Mouse (Mus musculus) neural tube, embryonic 11.5 days (tissue): ENCODE results near the gene Gm49510. TPM values are rescaled to one million over a fixed set of nuclear protein-coding genes. Genes with fewer than 3 reads are reported as not detected.
A peak's percentile ranks its signal among the peaks of the same experiment; 100 is the strongest.
"Not testable (repeated sequence)": the region's sequence is repeated elsewhere in the genome, so short reads cannot be mapped to it uniquely, and the experiment has no call there.

Source experiments
- ATAC-seq: fragments of 200-750 bp; cut with Nextera tagmentation; 2 replicates; pipeline ENCODE4 v1.8.0; 2017; ENCODE audit warnings: moderate number of reproducible peaks, mild to moderate bottlenecking, moderate TSS enrichment, moderate library complexity; ENCODE audit not compliant: insufficient read depth, low FRiP score, low TSS enrichment
- DNase-seq: peaks from one replicate; pipeline ENCODE4 v3.0.0-alpha.2; 2015; ENCODE audit warnings: low spot score
- H3K27ac ChIP-seq: fragments of 300-500 bp; sonication (generic); 2 replicates; pipeline ENCODE4 v1.5.1; 2014; ENCODE audit warnings: low read depth, mild to moderate bottlenecking, low read length
- H3K27me3 ChIP-seq: fragments of 300-500 bp; sonication (generic); 2 replicates; pipeline ENCODE4 v1.6.1; 2014; ENCODE audit warnings: mild to moderate bottlenecking, low read length, mixed read lengths; ENCODE audit not compliant: control insufficient read depth, insufficient read depth
- H3K36me3 ChIP-seq: fragments of 300-500 bp; sonication (generic); 2 replicates; pipeline ENCODE4 v1.6.1; 2014; ENCODE audit warnings: mild to moderate bottlenecking, low read length, moderate library complexity, mixed read lengths; ENCODE audit not compliant: control insufficient read depth, insufficient read depth
- H3K4me1 ChIP-seq: fragments of 300-500 bp; sonication (generic); 2 replicates; pipeline ENCODE4 v1.6.1; 2014; ENCODE audit warnings: low read length, mixed read lengths; ENCODE audit not compliant: control insufficient read depth, insufficient read depth
- H3K4me2 ChIP-seq: fragments of 300-500 bp; sonication (generic); 2 replicates; pipeline ENCODE4 v1.6.1; 2014; ENCODE audit warnings: low read depth, mild to moderate bottlenecking, moderate library complexity
- H3K4me3 ChIP-seq: fragments of 300-500 bp; sonication (generic); 2 replicates; pipeline ENCODE4 v1.5.1; 2014; ENCODE audit warnings: low read depth, low read length
- H3K9ac ChIP-seq: fragments of 300-500 bp; sonication (generic); 2 replicates; pipeline ENCODE4 v1.6.1; 2014; ENCODE audit warnings: mild to moderate bottlenecking, low read length
- H3K9me3 ChIP-seq: fragments of 300-500 bp; sonication (generic); 2 replicates; pipeline ENCODE4 v1.6.1; 2016; ENCODE audit warnings: low read length; ENCODE audit not compliant: control insufficient read depth
- WGBS: fragments of 180-500 bp; shearing (Covaris S2); extraction: QIAGEN DNeasy Blood & Tissue Kit; methylation state at CpG from one replicate; pipeline ENCODE4 v1.1.7; 2014; 5-methylcytosine and 5-hydroxymethylcytosine counted together
- polyA plus RNA-seq: library from polyadenylated mRNA; unstranded; fragments of >200 nt; fragmentation: Nextera tagmentation; extraction: Ambion mirVana; gene quantifications from 2 replicates; pipeline ENCODE4 v1.2.1, GENCODE M21; 2014

Gene Gm49510
- polyA plus RNA-seq, 1 experiment from 2014 or later = 0.27 TPM

DNA sequence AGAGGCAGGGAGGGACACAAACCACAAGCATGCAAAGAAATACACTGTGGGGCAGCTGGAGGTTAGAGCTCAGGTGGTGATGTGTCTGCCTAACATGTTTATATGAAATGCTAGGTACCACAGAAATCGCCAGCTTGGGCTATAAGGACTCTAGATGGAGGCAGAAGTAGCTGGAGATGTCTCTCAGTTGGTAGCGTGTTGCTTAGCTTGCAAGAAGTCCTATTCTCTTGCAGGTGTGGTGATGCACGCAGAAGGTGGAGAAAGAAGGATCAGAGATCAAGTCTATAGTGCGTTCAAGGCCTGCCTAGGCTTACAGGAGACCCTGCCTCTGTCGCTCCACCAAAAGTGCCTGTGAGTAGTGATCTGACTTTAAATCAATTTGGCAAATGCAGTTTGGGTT lies 23.9 kb upstream of the Gm49510 start:
- 0 out of 2 replicates have a peak overlapping the region, but pooled peaks have one; percentile 98 for H3K27ac ChIP-seq
- ATAC-seq = no peak
- no peaks in the 10 kb centered on the region for H3K9me3 ChIP-seq
- WGBS = 73% methylated on average over 5 of the region's 5 CpGs
- H3K4me3 ChIP-seq = no peak overlapping the region
- H3K4me2 ChIP-seq = peak overlapping the region; percentile 88
- H3K9ac ChIP-seq = peak overlapping the region; percentile 88
- DNase-seq = no peak
- H3K4me1 ChIP-seq = peaks cover 6% of the 10 kb centered on the region; the same call in 1 of the 2 replicates
- H3K27me3 ChIP-seq = no peaks in the 10 kb centered on the region
- no peaks in the 10 kb centered on the region for H3K36me3 ChIP-seq

DNA sequence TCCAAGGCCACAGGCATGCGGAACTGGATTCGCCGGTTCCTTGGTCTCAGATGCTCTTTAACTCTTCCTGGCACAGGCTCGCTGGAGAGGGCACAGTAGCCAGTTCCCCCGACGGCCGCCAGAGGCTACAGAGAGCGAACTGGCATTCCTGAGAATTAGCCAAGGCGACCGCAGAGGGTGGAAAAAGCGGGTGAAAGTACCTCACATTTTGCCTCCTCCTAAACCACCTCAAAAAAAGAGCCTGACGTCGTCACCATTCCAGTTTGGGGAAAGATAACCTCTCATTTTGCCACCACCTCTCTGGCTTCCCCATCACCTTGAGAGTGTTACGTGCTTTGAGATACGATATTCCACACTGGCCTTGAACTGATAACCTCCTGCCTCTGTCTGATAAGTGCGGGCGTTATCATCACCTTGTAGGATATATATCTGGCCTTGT lies 23.2 kb upstream of the Gm49510 start:
- DNase-seq = peak; percentile 86
- 0 out of 2 replicates have a peak, but pooled peaks have one; percentile 18 for ATAC-seq
- H3K4me3 ChIP-seq = peak overlapping the region; percentile 74
- no peaks in the 10 kb centered on the region for H3K27me3 ChIP-seq
- H3K9ac ChIP-seq = peak overlapping the region; percentile 88
- no peaks in the 10 kb centered on the region for H3K9me3 ChIP-seq
- H3K27ac ChIP-seq = peak overlapping the region; percentile 98
- WGBS = 5% methylated on average over 17 of the region's 17 CpGs
- peaks cover 6% of the 10 kb centered on the region; the same call in 1 of the 2 replicates for H3K4me1 ChIP-seq
- peak overlapping the region; percentile 88 for H3K4me2 ChIP-seq
- no peaks in the 10 kb centered on the region for H3K36me3 ChIP-seq

DNA sequence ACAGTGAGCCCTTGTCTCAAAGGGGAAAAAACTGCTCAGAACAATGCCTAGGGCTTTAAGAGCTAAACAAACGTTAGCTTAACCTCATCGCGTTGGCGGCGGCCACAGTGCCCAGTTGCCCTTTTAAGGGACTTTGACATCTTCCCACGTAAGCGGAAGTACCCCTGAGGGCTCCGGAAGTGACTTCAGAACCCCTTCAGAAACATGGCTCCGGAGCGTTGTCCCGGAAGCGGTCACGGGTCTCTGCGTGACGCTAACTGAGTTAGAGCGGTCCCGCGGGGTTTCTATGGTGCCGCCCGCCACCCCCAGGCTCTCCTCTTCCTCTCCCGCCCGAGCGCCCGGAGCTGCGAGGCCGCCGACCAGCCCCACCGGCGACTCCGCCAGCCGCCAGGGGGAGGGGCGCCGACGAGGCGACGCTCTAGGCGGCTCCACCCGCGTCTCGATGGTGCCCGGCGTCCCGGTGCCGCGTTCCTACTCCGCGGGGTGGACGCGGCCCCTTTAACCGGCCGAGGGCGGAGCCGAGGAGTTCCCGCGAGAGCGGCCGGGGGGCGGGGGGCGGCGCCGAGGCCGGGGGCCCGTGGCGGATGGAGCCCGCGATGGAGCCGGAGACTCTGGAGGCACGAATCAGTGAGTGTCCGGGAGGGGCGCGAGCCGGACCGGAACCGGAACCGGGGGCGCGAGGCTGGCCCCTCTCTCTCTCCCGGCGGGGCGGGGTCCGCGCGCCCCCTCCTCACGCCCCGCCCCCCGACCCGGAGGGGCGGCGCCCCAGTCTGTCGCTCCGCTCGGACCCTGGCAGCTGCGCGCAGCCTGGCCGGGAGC lies 22.3 kb upstream of the Gm49510 start, which contains the start of gene Gga1:
TSS of gene Gga1 (plus strand) at position 200 of the 819 bp plus-strand sequence.
- Histone ChIP-seq H3K9ac (peak within 1 kb of the TSS; percentile 88), H3K4me3 (peak within 1 kb of the TSS; percentile 74), H3K4me1 (peaks cover 6% of the 10 kb centered on the region; the same call in 1 of the 2 replicates), H3K36me3 (no peaks in the 10 kb centered on the region), H3K27ac (peak within 1 kb of the TSS; percentile 98), H3K9me3 (no peaks in the 10 kb centered on the region), H3K27me3 (no peaks in the 10 kb centered on the region), H3K4me2 (peak within 1 kb of the TSS; percentile 88)
- under 1% methylated on average over 72 of the region's 95 CpGs for WGBS
- ATAC-seq (peak; percentile 89), DNase-seq (peak; percentile 95)

DNA sequence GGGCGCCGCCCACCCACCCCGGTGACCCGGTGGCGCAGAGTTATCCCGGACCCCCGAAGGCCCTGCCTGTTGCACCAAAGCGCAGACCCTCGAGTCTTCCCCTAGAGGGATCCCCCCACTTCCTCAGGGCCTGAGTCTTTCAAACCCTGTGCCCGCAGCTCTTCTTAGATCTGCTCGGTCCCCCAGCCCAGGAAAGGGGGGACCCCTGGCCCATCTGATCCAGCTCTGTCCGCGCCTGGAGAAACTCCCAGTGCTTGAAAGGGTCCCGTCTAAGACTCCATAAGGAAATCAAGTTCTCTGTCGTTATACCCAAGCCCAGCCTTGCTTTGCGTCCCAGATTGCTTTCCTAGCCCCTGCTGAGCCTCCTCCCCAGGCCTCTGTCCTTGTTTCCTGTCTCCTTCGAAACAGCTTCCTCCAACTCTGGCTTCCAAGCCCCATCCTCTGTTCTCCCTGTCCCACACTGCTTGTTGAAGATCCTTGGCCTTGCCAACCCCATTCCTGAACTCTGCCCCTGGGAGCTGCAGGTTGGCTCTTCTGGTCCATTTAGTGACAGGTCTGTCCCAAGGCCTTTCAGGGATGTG lies 21.6 kb upstream of the Gm49510 start:
- Histone ChIP-seq H3K4me2 (peak overlapping the region; percentile 88), H3K4me1 (peaks cover 6% of the 10 kb centered on the region; the same call in 1 of the 2 replicates), H3K27me3 (no peaks in the 10 kb centered on the region), H3K36me3 (no peaks in the 10 kb centered on the region), H3K9me3 (no peaks in the 10 kb centered on the region), H3K27ac (peak overlapping the region; percentile 98), H3K9ac (peak overlapping the region; percentile 88), H3K4me3 (peak overlapping the region; percentile 74)
- ATAC-seq (peak; percentile 31; the same call in 1 of the 2 replicates), DNase-seq (no peak)
- WGBS = under 1% methylated on average over 17 of the region's 17 CpGs

DNA sequence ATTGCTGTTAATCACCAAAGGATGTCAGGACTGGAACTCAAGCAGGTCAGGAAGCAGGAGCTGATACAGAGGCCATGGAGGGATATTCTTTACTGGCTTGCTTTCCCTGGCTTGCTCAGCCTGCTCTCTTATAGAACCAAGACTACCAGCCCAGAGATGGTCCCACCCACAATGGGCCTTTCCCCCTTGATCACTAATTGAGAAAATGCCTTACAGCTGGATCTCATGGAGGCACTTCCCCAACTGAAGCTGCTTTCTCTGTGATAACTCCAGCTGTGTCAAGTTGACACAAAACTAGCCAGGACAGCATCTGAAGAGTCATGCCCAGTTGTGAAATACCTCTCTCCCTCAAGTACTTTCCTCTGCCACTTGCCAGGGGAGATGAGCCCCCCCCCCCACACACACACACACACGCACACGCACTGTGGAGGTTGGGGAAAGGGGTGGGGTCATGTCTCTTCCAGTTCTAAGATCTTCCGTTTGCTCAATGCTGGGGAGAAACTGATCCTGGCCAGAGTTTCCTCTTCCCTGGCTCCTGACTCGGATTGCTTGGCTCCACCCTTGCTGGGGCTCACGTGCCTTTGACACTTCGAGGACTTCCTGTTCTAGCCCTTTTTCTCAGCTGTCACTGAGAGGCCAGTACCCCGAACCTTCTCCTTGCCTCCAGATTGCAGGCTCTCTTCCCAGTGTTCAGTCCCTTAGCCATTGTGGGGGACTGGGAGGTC lies 20.5 kb upstream of the Gm49510 start:
- not testable (repeated sequence) for H3K36me3 ChIP-seq, ATAC-seq, H3K4me3 ChIP-seq, H3K27ac ChIP-seq, H3K27me3 ChIP-seq, H3K9ac ChIP-seq, H3K9me3 ChIP-seq, H3K4me1 ChIP-seq, DNase-seq, H3K4me2 ChIP-seq
- WGBS = 74% methylated on average over 7 of the region's 7 CpGs

- H3K4me1 ChIP-seq = peaks cover 6% of the 10 kb centered on the region; the same call in 1 of the 2 replicates
- DNase-seq (no peak), ATAC-seq (no peak)
- H3K36me3 ChIP-seq = peaks cover 14% of the 10 kb centered on the region
- no peaks in the 10 kb centered on the region for H3K27me3 ChIP-seq
- H3K9me3 ChIP-seq = no peaks in the 10 kb centered on the region
- H3K4me3 ChIP-seq = no peak overlapping the region
- H3K27ac ChIP-seq = no peak overlapping the region
- H3K9ac ChIP-seq = no peak overlapping the region
- 94% methylated on average over 8 of the region's 8 CpGs for WGBS
- no peak overlapping the region for H3K4me2 ChIP-seq
These were observed 19.0 kb upstream of the Gm49510 start for GRCm38 (mm10) chr15:78880432-78880831.

- H3K9ac ChIP-seq = no peak overlapping the region
- WGBS = 88% methylated on average over 3 of the region's 3 CpGs
- peaks cover 6% of the 10 kb centered on the region; the same call in 1 of the 2 replicates for H3K4me1 ChIP-seq
- H3K9me3 ChIP-seq = no peaks in the 10 kb centered on the region
- no peak overlapping the region for H3K4me3 ChIP-seq
- H3K36me3 ChIP-seq = peaks cover 14% of the 10 kb centered on the region
- DNase-seq (no peak), ATAC-seq (no peak)
- H3K27me3 ChIP-seq = no peaks in the 10 kb centered on the region
- no peak overlapping the region for H3K4me2 ChIP-seq
- no peak overlapping the region for H3K27ac ChIP-seq
These were observed 17.6 kb upstream of the Gm49510 start for GRCm38 (mm10) chr15:78881828-78882227.

- Histone ChIP-seq H3K4me2 (no peak overlapping the region), H3K36me3 (peaks cover 11% of the 10 kb centered on the region), H3K27me3 (no peaks in the 10 kb centered on the region), H3K4me1 (peaks cover 3% of the 10 kb centered on the region; the same call in 1 of the 2 replicates), H3K9me3 (no peaks in the 10 kb centered on the region), H3K9ac (no peak overlapping the region), H3K4me3 (no peak overlapping the region), H3K27ac (no peak overlapping the region)
- 29% methylated on average over 11 of the region's 13 CpGs for WGBS
- DNase-seq (no peak), ATAC-seq (no peak)
These were observed 10.0 kb upstream of the Gm49510 start for GRCm38 (mm10) chr15:78889401-78889853.
